Mouse (Mus musculus) midbrain, embryonic 11.5 days (tissue): ENCODE results near the gene Ispd. TPM values are rescaled to one million over a fixed set of nuclear protein-coding genes. Genes with fewer than 3 reads are reported as not detected.

Experiments
- ATAC-seq: fragments of 200-750 bp; cut with Nextera tagmentation; 2 replicates; pipeline ENCODE4 v1.8.0; 2017; ENCODE audit warnings: moderate TSS enrichment, moderate library complexity; ENCODE audit not compliant: low FRiP score
- DNase-seq: peaks from one replicate; pipeline ENCODE4 v3.0.0; 2015; ENCODE audit warnings: low spot score; ENCODE audit errors: missing footprints
- H3K27ac ChIP-seq: fragments of 300-500 bp; sonication (generic); 2 replicates; pipeline ENCODE4 v1.5.1; 2014; ENCODE audit warnings: low read depth, low read length
- H3K27me3 ChIP-seq: fragments of 300-500 bp; sonication (generic); 2 replicates; pipeline ENCODE4 v1.6.1; 2014; ENCODE audit warnings: mild to moderate bottlenecking, low read length, moderate library complexity, mixed read lengths; ENCODE audit not compliant: control insufficient read depth, insufficient read depth
- H3K36me3 ChIP-seq: fragments of 300-500 bp; sonication (generic); 2 replicates; pipeline ENCODE4 v1.6.1; 2014; ENCODE audit warnings: mild to moderate bottlenecking, low read length, moderate library complexity, mixed read lengths; ENCODE audit not compliant: control insufficient read depth, insufficient read depth
- H3K4me1 ChIP-seq: fragments of 300-500 bp; sonication (generic); 2 replicates; pipeline ENCODE4 v1.6.1; 2014; ENCODE audit warnings: low read length; ENCODE audit not compliant: control insufficient read depth, insufficient read depth
- H3K4me2 ChIP-seq: fragments of 300-500 bp; sonication (generic); 2 replicates; pipeline ENCODE4 v1.6.1; 2014; ENCODE audit warnings: mild to moderate bottlenecking, moderate library complexity
- H3K4me3 ChIP-seq: fragments of 300-500 bp; sonication (generic); 2 replicates; pipeline ENCODE4 v1.5.1; 2014; ENCODE audit warnings: low read depth, low read length
- H3K9ac ChIP-seq: fragments of 300-500 bp; sonication (generic); 2 replicates; pipeline ENCODE4 v1.6.1; 2014; ENCODE audit warnings: low read length
- H3K9me3 ChIP-seq: fragments of 300-500 bp; sonication (generic); 2 replicates; pipeline ENCODE4 v1.6.1; 2016; ENCODE audit warnings: low read length; ENCODE audit not compliant: control insufficient read depth
- WGBS: fragments of 180-500 bp; shearing (Covaris S2); extraction: QIAGEN DNeasy Blood & Tissue Kit; methylation state at CpG from one replicate; pipeline ENCODE4 v1.1.7; 2014; 5-methylcytosine and 5-hydroxymethylcytosine counted together
- polyA plus RNA-seq: library from polyadenylated mRNA; unstranded; fragments of >200 nt; fragmentation: Nextera tagmentation; extraction: Ambion mirVana; gene quantifications from 2 replicates; pipeline ENCODE4 v1.2.1, GENCODE M21; 2014

The Ispd gene
- polyA plus RNA-seq, 1 experiment from 2014 or later = 12.3 TPM

GRCm38 (mm10) chr12:36666771-36667170 lies 285.5 kb downstream of the Ispd start:
- no peak for DNase-seq
- ATAC-seq = 0 out of 2 replicates have a peak, but pooled peaks have one; percentile 30

DNA sequence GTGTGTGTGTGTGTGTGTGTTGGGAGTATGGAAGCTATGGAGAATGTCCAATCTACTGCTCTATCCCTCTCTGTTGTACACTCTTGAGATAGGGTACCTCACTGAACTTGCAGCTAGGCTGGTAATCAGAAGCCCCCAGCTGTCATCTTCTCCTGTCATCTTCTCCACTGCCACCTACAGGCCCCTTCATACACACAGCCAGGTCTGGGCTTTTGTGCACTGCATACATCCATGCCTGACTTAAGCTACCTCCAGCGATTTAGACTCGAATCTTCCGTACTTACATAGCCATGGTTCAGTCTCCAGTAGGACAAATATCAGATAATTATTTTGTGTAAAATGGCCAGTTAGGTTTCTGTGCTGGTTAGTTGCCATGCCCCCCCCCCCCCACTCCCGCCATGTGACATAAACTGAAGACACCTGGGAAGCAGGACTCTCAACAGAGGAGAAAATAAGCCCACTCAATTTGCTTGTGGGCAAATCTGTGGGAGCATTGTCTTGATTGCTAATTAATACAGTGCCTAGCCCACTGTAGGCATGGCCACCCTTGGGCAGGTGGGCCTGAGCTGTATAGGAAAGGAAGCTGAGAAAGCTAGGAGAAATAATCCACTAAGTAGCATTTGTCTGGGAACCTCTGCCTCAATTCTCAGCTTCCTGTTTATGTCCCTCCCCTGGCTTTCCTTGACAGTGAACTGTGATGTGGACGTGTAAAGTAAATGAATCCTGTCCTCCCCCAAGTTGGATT lies 289.1 kb downstream of the Ispd start:
- Histone ChIP-seq H3K4me1 (peaks cover 3% of the 10 kb centered on the region; the same call in 1 of the 2 replicates), H3K4me3 (no peak overlapping the region), H3K9ac (no peak overlapping the region), H3K27me3 (no peaks in the 10 kb centered on the region), H3K27ac (no peak overlapping the region), H3K4me2 (no peak overlapping the region), H3K9me3 (no peaks in the 10 kb centered on the region), H3K36me3 (no peaks in the 10 kb centered on the region)
- ATAC-seq (peak; percentile 59), DNase-seq (no peak)
- 78% methylated on average over 5 of the region's 5 CpGs for WGBS

More at GRCm38 (mm10) chr12:36666771-36667170, 285.5 kb downstream of the Ispd start:
- H3K4me1 ChIP-seq = peaks cover 3% of the 10 kb centered on the region; the same call in 1 of the 2 replicates
- no peak overlapping the region for H3K9ac ChIP-seq
- H3K4me2 ChIP-seq = no peak overlapping the region
- no peaks in the 10 kb centered on the region for H3K27me3 ChIP-seq
- H3K9me3 ChIP-seq = no peaks in the 10 kb centered on the region
- H3K27ac ChIP-seq = no peak overlapping the region
- WGBS = 49% methylated on average over 6 of the region's 6 CpGs
- no peak overlapping the region for H3K4me3 ChIP-seq
- H3K36me3 ChIP-seq = no peaks in the 10 kb centered on the region

DNA sequence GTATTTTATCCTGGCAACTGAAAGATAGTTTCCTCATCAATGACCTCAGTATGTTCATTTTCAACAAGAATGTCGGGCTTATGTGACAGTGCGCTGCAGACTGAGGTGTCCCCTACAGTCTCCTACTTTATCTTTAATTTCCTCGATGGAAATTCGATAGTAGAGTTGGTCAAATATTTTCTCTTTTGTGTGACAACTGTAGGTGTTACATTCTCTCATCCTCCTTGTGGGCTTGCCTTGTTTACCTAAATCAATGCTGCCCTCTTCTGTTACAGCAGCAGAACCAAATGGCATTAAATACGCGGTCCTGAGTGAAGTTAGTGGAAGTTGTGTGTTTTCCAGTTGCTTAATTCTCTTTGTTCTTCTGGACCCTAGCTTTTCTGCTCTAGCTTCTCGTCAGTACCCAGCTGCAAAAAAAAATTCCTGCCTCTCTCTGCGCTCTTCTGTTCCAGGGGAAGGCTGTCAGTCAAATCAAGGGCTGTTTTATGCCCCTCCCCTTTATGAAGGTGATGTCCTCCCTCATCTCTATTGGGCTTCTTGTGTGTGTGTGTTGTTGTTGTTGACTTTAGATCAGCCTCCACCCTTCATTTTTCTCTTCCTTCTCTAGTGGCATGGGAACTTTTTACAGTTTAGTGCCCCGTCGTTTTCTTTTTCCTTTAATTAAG lies 289.8 kb downstream of the Ispd start:
- DNase-seq (peak; percentile 87), ATAC-seq (peak; percentile 41)
- WGBS = 37% methylated on average over 10 of the region's 10 CpGs
- H3K27me3 ChIP-seq = no peaks in the 10 kb centered on the region
- no peak overlapping the region for H3K9ac ChIP-seq
- H3K4me3 ChIP-seq = no peak overlapping the region
- H3K4me2 ChIP-seq = no peak overlapping the region
- no peaks in the 10 kb centered on the region for H3K36me3 ChIP-seq
- no peaks in the 10 kb centered on the region for H3K9me3 ChIP-seq
- peaks cover 3% of the 10 kb centered on the region; the same call in 1 of the 2 replicates for H3K4me1 ChIP-seq
- no peak overlapping the region for H3K27ac ChIP-seq

- no peak overlapping the region for H3K27ac ChIP-seq
- DNase-seq (no peak), ATAC-seq (no peak)
- H3K27me3 ChIP-seq = no peaks in the 10 kb centered on the region
- H3K4me3 ChIP-seq = no peak overlapping the region
- H3K36me3 ChIP-seq = no peaks in the 10 kb centered on the region
- H3K4me2 ChIP-seq = no peak overlapping the region
- H3K9me3 ChIP-seq = no peaks in the 10 kb centered on the region
- H3K9ac ChIP-seq = no peak overlapping the region
- no peaks in the 10 kb centered on the region for H3K4me1 ChIP-seq
- WGBS = 75% methylated on average over 2 of the region's 2 CpGs
Measured at GRCm38 (mm10) chr12:36674481-36674880, 293.2 kb downstream of the Ispd start.

DNA sequence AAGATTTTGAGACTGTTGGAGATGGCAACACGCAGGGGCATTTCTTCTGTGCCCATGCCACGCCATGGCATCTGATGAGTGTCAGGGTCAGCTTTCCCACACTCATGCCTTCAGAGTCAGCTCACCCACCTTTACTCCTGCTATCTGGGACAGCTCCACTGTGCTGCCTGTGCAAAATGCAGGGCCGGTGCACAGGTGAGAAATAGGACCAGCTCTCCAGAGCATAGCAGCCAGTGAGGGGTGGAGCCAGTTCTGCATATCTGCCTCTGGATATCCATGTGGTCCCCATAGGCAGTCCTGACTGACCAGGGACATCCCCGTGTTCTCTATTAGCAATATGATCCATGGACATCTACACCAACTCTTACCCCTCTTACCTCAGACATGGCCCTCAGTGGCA lies 297.0 kb downstream of the Ispd start:
- Histone ChIP-seq H3K9ac (no peak overlapping the region), H3K27ac (no peak overlapping the region), H3K4me3 (no peak overlapping the region), H3K4me1 (no peaks in the 10 kb centered on the region), H3K9me3 (no peaks in the 10 kb centered on the region), H3K27me3 (no peaks in the 10 kb centered on the region), H3K4me2 (no peak overlapping the region), H3K36me3 (no peaks in the 10 kb centered on the region)
- 85% methylated on average over 4 of the region's 4 CpGs for WGBS
- ATAC-seq (no peak), DNase-seq (no peak)

GRCm38 (mm10) chr12:36680883-36681505 lies 299.7 kb downstream of the Ispd start:
- Histone ChIP-seq H3K9ac (no peak overlapping the region), H3K9me3 (no peaks in the 10 kb centered on the region), H3K4me3 (no peak overlapping the region), H3K27me3 (no peaks in the 10 kb centered on the region), H3K4me2 (no peak overlapping the region), H3K4me1 (no peaks in the 10 kb centered on the region), H3K27ac (no peak overlapping the region), H3K36me3 (no peaks in the 10 kb centered on the region)
- ATAC-seq (no peak), DNase-seq (no peak)
- 82% methylated on average over 2 of the region's 2 CpGs for WGBS

- H3K27ac ChIP-seq = no peak overlapping the region
- ATAC-seq = no peak
- no peaks in the 10 kb centered on the region for H3K36me3 ChIP-seq
- WGBS = 82% methylated on average over 6 of the region's 6 CpGs
- no peaks in the 10 kb centered on the region for H3K4me1 ChIP-seq
- no peak overlapping the region for H3K4me2 ChIP-seq
- no peak overlapping the region for H3K9ac ChIP-seq
- no peaks in the 10 kb centered on the region for H3K9me3 ChIP-seq
- DNase-seq = no peak
- no peak overlapping the region for H3K4me3 ChIP-seq
- no peaks in the 10 kb centered on the region for H3K27me3 ChIP-seq
Measured at GRCm38 (mm10) chr12:36681779-36682178, 300.5 kb downstream of the Ispd start.

GRCm38 (mm10) chr12:36694072-36694471 lies 312.8 kb downstream of the Ispd start:
- H3K4me1 ChIP-seq = no peaks in the 10 kb centered on the region
- no peak overlapping the region for H3K4me3 ChIP-seq
- 73% methylated on average over 2 of the region's 2 CpGs for WGBS
- DNase-seq = no peak
- ATAC-seq = no peak
- H3K27me3 ChIP-seq = no peaks in the 10 kb centered on the region
- no peak overlapping the region for H3K4me2 ChIP-seq
- H3K9ac ChIP-seq = no peak overlapping the region
- no peaks in the 10 kb centered on the region for H3K36me3 ChIP-seq
- no peak overlapping the region for H3K27ac ChIP-seq
- H3K9me3 ChIP-seq = no peaks in the 10 kb centered on the region

- Histone ChIP-seq H3K27me3 (no peaks in the 10 kb centered on the region), H3K9ac (no peak overlapping the region), H3K4me2 (no peak overlapping the region), H3K27ac (no peak overlapping the region), H3K4me3 (no peak overlapping the region), H3K4me1 (no peaks in the 10 kb centered on the region), H3K36me3 (no peaks in the 10 kb centered on the region), H3K9me3 (no peaks in the 10 kb centered on the region)
- 75% methylated on average over 1 of the region's 1 CpGs for WGBS
- ATAC-seq (no peak), DNase-seq (no peak)
Measured at GRCm38 (mm10) chr12:36704380-36704779, 323.1 kb downstream of the Ispd start.
